Mouse (Mus musculus): ENCODE data around the gene Npcd. TPM values are rescaled to one million over a fixed set of nuclear protein-coding genes. Genes with fewer than 3 reads are reported as not detected.
A peak's percentile ranks its signal among the peaks of the same experiment; 100 is the strongest.

Gene Npcd
- total RNA-seq, 2 experiments from 2014 or later = 11.1 to 20.1 TPM

DNA sequence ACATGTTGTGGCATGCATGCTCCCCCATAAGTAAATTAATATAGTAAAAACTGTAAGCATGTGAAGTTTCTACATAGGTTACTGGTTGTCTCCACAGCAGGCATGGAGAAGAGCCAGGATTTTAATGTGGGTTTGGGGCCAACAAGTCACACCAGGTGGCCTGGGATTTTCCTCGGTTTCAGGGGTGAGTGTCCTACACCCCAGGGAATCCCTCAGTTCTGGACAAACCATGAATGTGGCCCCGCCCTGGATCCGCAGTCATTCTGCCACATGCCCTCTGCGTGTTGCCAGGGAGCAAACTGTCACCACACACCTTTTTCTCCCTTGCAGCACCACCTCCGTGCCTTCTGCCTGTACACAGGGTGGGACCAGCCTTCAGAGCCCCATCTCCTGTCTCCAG lies 25.4 kb downstream of the Npcd start:
- intact Hi-C loops (cut with DNase I) = loop anchor here (5.0 kb wide), 1 partner anchor 104 kb away; no protein-coding TSS in a partner anchor
- no peak for DNase-seq (ENCODE audit: low spot score in 2 of 2)

DNA sequence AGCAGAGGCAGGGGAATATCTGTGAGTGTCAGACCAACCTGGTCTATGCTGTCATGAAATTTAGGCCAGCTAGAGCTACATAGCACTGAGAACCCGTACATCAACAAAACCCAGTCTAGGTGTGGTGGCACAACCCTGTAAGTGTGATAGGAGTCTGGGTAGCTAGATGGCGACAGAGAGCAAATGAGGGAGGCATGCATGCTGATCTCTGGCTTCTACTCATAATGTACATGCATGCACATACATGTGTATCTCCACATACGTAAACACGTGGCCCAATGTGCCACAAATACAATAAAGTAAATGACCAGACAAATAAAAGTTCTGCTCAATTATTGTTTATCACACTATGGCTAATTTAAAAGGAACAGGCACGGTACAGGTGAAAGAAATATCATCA lies 25.9 kb downstream of the Npcd start:
- intact Hi-C loops (cut with DNase I) = loop anchor here (5.0 kb wide), 1 partner anchor 104 kb away; no protein-coding TSS in a partner anchor
- peak in 1 of 2 experiments; percentile 67 for DNase-seq (ENCODE audit: low spot score in 2 of 2)

DNA sequence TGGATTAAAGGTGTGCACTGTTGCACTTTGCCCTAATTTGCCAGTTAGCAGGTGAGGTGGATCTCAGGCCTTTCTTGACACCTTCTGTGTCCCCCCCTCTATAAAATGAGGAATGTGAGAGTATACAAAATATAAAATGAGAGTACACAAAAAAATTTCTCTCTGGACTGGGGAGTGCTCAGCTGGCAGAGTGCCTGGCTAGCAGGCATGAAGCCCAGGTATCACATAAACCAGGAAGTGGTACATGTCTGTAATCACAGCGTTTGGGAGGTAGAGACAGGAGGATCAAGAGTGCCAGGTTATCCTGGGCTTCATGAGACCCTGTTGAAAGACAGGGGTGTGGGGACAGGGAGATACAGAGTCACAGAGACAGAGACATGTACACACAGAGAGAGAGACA lies 27.0 kb downstream of the Npcd start:
- DNase-seq (ENCODE audit: low spot score in 2 of 2) = no peak
- intact Hi-C loops (cut with DNase I) = loop anchor here (5.0 kb wide), 1 partner anchor 105 kb away; no protein-coding TSS in a partner anchor

DNA sequence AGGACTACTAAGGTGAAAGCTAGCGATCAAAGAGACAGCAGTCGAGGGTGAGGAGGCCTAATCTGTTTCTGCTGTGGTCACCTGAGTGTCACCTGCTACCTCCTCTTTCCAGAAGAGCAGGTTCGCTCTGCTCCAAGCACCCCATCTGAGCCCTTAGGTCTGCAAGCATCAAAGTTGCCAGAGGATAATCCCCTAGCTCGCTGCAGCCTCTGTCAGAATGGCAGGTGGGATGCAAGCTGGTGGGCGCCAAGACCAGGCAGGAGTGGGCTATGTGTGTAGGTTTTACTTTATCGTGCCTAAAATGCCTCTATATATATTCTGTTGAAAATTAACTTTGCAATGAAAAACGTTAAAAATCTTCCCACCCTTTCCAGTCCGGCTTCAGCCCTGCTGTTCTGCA lies 28.8 kb downstream of the Npcd start:
- peak in 1 of 2 experiments; percentile 44 for DNase-seq (ENCODE audit: low spot score in 2 of 2)
- intact Hi-C loops (cut with DNase I) = loop anchor here (5.0 kb wide), 1 partner anchor 107 kb away; no protein-coding TSS in a partner anchor

DNA sequence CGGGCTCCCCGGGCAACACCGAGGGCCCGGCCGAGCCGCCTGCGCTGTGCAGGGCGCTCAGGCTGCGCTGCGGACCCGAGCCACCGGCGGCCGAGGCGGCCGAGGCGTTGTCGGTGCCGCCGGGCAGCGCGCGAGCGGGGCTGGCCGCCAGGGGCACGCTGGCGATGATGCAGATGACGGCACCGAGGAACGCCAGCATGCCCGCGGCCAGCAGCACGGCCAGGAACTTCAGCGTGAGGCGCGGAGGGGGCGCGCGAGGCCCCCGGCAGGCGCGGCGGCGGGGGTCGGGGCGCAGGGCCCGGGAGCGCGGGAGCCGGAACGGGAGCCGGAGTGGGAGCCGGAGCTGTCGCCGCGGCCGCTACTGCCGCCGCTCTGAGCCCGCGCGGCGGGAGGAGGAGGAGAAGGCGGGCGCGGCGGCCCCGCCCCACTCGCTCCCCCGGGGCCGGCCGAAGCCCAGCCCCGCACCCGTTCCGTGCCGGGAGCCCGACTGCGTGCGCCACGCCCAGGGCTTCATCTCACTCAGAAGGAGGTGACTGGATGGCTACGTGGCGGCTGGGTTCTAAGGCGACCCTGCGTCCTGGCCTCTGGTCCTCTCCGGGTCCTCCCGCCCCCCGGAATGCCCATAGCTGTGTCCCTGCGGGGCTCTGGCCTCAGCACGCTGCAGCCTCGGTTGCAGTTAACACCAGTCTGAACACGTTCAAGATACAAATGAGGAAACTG lies 29.5 kb downstream of the Npcd start, which contains the start of gene Nptxr:
Nptxr (minus strand) TSS at position 415 of the 720 bp plus-strand sequence.
- intact Hi-C loops (cut with DNase I) = loop anchor here (5.0 kb wide), 1 partner anchor 108 kb away; no protein-coding TSS in a partner anchor
- peak; percentile 79 to 80 for DNase-seq (ENCODE audit: low spot score in 2 of 2)

DNA sequence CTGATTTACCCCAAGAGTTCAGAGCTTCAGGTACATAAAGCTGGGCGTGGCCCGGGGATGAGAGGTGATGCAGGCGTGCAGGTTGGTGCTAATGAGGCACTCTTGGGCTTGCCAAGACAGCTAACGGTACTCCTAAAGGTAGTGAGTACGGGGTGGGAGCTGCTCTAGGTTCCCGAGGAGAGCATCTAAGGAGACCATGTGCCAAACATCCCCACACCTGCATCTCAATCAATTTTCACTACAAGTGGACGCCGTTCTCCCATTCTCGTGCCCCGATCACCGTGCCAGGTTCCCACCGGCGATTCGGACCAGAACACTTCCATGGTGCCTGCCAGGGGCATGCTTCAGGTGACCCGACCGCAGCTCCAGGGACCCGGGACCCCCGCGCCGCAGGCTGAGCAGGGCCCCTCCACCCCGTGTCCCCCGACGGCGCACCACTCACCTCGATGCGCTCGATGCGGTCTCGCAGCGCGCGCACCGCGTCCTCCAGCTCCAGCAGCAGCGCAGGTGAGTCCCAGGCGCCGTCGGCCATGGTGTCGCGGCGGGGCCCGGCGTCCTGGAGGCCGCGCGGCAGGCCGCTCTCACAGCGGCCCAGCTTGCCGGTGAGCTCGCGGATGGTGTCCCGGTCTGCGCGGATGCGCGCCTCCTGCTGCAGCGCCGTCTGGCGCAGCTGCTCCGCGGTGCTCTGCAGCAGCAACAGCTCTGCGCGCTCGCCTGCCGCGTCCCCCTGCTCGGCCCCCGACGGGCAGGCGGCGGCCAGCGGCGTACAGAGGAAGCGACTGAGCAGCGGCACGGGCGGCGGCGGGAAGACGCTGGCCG lies 30.3 kb downstream of the Npcd start:
- intact Hi-C loops (cut with DNase I) = no loop called here
- DNase-seq (ENCODE audit: low spot score in 2 of 2) = no peak

DNA sequence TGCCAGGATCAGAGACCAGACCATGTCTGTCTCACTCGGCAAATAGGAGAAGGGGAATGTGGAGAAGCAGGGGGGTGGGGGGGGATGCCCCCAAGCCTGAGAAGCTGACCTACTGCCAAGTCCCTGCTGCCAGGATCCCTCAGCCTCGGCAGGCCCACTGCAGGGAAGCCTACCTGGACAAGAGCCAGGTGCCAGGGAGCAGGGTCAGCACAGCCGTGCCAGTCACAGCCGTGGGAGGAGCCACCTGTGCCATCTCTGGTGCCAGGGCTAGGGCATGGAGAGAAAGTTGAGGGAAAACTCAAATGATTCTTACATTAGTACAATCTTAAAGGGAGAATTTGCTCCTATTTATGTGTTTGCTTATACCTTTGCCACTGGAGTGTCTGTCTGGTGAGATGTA lies 31.7 kb downstream of the Npcd start:
- intact Hi-C loops (cut with DNase I) = no loop called here
- DNase-seq (ENCODE audit: low spot score in 2 of 2) = no peak

DNA sequence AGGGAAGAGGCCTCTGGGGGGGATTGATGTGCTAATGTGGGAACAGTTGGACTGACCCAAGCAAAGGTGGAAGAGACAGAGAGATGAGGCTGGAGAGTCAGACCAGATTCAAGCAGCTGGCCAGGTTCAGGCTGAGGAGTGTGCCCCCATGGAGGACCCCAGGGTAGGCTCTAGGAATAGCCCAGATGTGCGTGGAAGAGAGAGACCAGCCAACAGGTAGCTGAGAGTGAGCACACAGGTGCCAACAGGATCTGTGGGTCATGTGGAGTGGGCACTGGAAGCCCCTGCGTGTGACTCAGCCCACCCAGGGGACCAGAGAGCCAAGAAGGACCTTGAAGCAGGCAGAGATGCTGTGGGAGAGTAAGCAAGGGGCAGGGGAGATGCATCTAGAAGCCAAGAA lies 32.4 kb downstream of the Npcd start:
- intact Hi-C loops (cut with DNase I) = no loop called here
- no peak for DNase-seq (ENCODE audit: low spot score in 2 of 2)

DNA sequence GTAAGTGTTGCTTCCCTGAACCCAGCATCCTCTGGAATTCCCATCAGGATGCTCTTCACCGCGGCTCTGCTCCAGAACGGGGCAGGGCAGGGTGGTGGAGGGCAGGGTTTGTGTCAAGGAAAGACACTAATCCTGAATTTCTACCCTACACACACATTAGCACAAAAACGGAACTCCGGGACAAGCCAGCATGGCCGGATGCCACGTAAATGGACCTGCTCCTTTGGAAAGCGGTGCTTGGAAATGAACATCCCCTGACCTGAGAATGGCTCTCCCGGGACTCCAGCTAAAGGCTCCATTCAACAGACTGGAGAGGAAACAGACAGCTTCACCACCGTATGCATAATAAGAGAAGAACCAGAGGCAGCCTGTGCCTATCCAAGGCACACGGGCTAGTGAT lies 33.3 kb downstream of the Npcd start:
- no peak for DNase-seq (ENCODE audit: low spot score in 2 of 2)
- intact Hi-C loops (cut with DNase I) = no loop called here

DNA sequence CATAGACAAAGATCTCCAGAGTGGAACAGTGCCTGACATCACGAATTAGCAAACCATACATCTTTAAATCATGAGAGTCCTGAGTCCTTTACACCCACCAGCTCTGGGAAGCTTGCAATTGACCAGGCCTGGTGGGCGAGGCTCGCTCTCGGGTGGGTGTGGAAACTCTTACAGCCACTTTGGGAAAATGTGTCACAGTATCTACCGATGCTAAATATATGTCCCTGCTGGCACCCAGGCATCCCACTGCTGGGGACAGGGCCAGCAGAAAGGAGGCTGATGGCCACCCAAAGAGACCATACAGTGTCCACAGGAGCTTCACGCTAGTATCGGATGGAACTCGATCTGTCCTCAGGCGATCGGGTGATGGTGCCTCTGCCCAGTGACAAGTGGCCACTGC lies 35.4 kb downstream of the Npcd start:
- peak in 1 of 2 experiments; percentile 94 for DNase-seq (ENCODE audit: low spot score in 2 of 2)
- intact Hi-C loops (cut with DNase I) = no loop called here

DNA sequence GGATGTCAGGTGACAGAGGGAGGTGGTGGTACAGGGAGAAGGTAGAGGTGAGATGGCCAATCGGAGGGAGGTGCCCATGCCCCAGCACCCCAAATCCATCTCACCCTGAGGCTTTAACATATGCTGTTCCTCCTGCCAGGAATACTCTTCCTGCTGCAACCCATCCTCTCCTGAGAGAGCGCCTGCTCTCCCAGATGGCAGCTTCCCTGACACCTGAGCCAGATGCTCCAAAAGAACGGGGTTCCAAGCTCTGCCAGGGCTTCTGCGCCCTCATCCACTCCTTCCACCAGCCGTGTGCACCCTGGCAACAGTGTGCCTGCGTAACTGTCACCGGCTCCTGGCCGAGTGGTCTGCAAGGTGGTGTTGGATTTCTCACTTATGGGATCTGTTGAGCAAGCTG lies 36.4 kb downstream of the Npcd start:
- intact Hi-C loops (cut with DNase I) = no loop called here
- DNase-seq (ENCODE audit: low spot score in 2 of 2) = no peak

DNA sequence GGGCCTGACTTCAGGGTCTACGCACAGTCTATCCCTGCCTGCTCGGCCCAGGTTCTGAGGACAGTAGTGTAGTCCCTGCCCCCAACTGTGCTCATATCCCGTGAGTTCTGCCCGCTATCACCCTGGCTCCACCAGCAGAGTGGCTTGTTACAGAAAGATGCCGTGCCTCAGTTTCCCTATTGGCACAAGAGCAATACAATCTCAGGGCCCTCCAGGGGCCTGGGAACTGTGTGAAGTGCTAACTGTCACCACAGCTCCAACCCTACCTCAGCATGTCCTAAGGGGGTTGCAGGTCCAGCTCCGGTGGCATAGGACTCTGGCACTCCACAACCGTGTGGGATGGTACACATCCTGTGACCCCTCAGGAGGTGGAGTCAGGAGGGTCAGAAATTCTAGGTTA lies 36.9 kb downstream of the Npcd start:
- intact Hi-C loops (cut with DNase I) = no loop called here
- DNase-seq (ENCODE audit: low spot score in 2 of 2) = no peak

DNA sequence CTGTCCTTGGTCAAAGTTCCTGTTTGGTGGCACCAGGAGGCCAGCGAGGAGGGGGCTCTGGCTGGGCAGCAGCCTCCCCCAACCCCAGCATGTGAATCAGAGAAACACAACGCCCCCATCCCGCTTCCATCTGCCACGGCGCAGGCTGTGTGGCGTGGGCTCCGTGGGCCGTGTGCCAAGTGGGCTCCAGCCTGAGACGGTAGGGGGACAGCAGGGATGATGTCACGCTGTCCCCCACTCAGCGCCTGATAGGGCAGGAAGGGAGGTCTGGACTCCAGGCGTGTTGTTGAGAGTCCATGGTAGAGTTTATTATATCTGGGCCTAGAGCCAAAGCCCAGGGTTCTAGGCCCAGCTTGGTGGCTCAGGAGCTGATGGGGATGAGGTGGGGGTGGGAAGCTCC lies 37.8 kb downstream of the Npcd start:
- DNase-seq (ENCODE audit: low spot score in 2 of 2) = peak; percentile 71 to 86
- intact Hi-C loops (cut with DNase I) = loop anchor here (1.0 kb wide), 1 partner anchor 31 kb away; no protein-coding TSS in a partner anchor

DNA sequence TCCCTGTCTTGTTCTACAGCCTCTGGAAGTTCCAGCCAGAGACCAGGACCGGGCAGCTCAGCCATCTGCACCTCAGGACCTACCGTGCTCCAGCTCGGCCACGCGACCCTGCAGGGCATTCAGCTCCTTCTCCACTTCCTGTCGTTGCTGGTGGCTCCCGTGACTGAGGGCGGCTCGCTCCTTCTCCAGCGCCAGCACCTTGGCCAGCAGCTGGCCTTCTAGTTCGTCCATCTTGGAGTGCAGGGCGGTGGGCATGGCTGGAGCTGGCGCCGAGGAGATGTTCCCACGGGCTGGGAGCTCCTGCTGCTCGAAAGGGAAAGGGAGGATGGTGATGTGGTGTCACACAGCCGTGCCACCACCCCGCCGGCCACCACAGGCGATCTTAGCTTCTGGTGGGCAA lies 39.9 kb downstream of the Npcd start:
- no peak for DNase-seq (ENCODE audit: low spot score in 2 of 2)
- intact Hi-C loops (cut with DNase I) = no loop called here

DNA sequence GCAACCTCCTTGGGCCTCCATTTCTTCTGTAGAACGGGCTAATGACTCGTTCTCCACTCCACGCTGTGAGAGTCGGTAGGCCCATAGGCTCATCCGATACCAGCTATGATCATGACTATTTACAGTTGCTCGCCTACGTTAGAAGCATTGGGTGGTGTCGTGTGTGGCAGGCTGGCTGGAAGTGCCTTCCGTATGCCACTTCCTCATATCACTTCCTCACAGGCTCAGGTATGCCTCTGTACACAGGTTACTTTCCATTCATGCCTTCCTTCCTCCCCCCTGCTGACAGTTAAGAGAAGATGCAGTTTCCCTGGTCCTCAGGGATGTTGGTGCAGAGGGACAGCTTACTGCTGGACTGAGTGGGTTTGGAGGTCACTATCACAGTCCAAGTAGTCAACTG lies 41.0 kb downstream of the Npcd start:
- intact Hi-C loops (cut with DNase I) = no loop called here

DNA sequence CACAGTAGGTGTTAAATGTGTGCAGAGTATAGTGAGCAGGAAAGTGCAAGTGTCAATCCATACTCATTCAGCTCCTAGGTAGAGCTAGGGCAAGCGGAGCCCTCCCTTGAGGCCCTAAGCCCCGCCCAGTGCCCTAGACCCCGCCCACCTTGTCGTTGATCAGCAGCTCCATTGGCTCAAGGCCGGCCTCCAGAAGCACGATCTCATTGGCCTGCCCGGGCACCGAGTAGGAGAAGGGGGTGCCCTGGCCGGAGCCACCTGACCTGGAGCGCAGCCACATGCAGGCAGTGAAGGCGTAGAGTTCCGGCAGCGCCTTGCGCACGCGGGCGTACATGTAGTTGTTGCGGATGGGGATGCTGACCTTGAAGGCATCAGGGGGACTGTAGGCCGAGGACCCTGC lies 41.6 kb downstream of the Npcd start:
- intact Hi-C loops (cut with DNase I) = no loop called here
- DNase-seq (ENCODE audit: low spot score in 2 of 2) = no peak

More for the DNA sequence above, 41.0 kb downstream of the Npcd start:
- DNase-seq (ENCODE audit: low spot score in 2 of 2) = no peak

DNA sequence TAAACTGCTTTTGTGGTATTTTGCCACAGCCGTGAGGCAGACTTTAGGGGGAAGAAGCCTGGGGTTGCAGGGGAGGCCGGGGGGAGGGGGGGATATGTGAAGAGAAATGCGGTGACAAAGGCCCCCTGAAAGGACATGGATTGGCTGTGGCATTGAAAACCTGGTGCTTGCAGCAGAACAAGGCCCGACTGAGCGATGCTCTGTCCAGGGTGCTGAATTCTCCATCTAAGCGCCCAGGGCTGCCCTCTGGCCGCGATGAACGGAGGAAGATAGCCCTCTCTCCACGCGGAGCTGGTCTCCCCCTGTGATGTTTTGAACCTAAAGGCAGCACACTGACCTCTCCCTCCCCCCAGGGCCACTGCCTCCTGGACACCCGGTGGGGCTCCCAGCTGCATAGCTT lies 42.5 kb downstream of the Npcd start:
- intact Hi-C loops (cut with DNase I) = no loop called here
- no peak for DNase-seq (ENCODE audit: low spot score in 2 of 2)

DNA sequence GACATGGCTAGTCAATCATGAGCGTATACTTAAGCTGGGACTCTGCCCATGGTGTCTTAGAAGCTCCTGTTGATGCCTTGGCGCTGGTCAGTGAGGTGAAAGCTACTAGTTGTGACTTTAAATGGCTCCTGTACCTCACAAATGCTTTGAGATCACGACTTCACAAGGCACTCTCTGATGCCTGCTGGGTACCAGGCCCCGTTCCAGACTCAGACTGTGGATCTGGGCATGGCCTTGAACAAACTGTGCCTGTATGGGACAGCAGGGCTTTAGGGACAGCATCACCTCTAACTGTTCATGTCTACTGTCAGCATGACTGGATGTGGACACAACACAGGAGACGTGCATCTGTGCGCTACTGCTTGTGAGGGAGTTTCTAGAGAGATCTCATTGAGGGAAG lies 43.1 kb downstream of the Npcd start:
- intact Hi-C loops (cut with DNase I) = no loop called here
- no peak for DNase-seq (ENCODE audit: low spot score in 2 of 2)

DNA sequence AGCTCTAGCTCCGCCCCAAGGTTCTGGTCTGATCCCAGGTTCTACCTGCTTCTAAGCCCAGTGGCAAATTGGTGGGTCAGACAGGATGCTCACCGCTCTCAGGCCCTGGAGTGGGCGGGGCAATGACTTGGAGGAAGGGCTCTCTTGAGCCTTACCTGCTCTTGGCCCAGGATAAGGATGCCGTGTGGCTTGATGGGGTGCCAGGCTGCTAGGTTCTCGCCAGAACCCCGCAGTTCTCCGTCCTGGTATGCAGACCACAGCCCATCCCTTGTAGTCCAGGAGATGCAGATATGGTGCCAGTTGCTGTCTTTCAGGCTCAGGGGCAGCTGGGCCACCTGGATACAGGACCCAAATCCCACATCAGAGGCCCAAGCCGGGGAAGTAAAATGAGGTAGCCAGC lies 43.9 kb downstream of the Npcd start:
- intact Hi-C loops (cut with DNase I) = no loop called here
- DNase-seq (ENCODE audit: low spot score in 2 of 2) = no peak

DNA sequence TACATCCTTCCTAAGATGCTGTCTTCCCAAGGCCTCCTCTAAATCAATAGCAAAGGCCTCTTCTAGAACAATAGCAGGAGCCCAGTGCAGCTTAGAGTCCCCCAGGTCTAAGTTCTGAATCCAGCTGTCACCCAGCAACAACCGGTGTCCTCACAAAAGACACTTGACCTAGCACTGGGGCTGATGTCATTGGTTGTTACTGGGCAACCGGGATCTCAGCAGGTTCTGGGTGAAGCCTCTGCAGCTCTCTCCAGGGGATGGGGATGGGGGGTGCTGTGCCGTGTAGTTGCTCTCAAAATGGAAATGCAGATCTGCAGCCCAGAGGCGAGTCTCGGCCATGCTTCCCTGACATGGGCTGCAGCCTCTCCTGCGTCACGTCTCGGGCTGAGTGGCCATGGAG lies 46.2 kb downstream of the Npcd start:
- intact Hi-C loops (cut with DNase I) = no loop called here

DNA sequence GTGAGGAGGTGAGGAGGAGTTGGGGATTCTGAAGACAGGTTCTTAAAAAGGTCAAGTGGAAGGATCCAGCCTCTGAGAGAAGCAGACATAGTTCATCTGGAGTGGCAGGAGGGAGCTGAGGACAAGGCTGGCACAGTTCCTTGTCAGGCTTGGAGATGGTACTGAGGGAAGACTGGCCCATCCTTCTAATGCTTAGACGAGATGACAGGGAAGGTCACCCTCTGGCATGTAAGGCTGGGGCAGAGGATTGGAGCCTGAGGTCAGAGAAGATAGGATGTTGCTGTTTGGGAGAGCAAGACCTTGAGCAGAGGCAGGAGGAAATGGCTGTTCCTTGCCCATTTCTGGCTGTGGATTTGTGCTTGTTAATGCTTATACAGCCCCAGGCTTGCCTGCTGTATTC lies 49.0 kb downstream of the Npcd start:
- DNase-seq (ENCODE audit: low spot score in 2 of 2) = no peak
- intact Hi-C loops (cut with DNase I) = no loop called here

More for the DNA sequence above, 46.2 kb downstream of the Npcd start:
- no peak for DNase-seq (ENCODE audit: low spot score in 2 of 2)
